Mouse (Mus musculus): ENCODE data around the gene Sox5.
A peak's percentile ranks its signal among the peaks of the same experiment; 100 is the strongest.

Gene Sox5

DNA sequence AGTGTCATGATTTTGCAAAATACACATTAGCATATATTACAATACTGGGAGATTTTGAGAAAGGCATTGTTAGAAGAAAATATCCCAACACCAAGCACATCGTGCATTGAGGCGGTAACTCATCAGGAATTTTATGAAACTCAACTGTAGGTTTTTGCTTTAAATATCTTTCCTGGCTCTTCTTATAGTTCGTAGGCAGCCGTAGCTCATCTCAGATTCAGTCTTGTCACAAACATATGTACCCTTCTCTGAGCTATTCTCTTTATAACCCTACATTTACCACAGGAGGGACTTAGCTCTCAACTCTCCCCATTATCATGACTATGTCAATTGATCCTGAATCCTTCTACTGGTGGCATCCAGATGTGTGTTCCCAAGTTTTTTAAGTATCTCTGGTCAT lies 705.4 kb downstream of the Sox5 start:
- no peak for DNase-seq

DNA sequence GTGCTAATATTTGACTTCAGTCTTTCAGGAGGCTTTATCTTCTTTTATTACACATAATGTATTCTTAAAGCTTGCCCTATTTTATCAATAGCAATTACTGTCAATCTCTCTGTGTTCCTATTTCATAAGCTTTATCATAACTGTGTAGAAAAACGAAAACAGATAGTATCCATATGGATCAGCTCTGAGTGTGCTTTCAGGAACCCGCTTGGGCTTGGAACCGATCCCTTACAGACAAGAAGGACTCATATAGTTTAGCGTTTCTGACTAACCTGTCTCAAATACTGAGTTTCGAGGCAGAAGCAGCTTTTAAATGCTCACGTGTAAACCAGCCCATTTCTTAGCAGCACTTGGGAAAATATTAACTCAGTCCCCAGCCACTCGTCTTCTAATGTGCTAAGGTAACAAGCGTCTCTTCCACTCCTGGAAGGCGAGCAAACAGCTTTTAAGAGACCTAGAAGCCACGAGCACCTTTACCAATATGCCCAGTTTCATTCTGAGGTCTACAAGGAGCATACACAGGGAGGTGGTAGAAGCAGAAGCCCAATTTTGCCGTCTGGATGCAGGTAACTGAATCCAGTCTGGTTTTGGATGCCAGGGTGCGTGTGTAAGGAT lies 706.3 kb downstream of the Sox5 start:
- DNase-seq = no peak

DNA sequence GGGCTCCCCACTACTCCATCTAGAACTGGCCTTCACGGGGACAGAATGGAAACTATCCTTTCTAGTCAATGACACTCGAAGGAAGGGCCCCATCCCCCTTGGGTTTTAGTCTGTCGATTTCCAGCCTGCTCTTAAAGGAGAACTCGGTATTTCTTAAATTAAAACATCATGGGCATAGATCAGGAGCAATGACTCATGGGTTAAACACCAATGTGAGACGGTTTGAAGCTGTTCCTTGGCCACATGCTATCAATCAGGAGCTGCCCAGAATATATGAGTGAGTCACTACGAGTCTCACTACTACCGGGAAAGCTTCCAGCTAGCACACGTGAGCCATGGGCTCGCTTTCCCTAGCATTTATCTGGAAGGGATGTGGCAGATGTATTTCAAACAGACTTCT lies 707.0 kb downstream of the Sox5 start:
- peak; percentile 32 for DNase-seq

DNA sequence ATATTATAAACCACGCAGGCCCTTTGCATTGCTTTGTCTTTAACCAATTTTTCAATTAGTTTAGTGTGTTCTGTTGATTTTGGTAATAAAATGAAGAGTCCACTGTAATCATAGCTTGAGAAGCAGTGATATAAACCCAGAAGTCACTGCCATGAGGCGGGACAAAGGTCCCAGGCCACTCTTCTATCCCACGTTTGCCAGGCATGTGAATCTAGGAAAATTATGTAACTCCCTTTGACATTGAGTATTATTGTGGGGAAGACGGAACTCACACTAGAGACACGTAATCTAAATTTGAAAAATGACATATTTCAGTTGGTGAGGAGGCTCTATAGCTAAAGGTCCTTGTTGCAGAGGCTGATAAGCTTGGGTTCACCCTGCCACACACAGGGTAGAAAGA lies 711.3 kb downstream of the Sox5 start:
- DNase-seq = no peak

DNA sequence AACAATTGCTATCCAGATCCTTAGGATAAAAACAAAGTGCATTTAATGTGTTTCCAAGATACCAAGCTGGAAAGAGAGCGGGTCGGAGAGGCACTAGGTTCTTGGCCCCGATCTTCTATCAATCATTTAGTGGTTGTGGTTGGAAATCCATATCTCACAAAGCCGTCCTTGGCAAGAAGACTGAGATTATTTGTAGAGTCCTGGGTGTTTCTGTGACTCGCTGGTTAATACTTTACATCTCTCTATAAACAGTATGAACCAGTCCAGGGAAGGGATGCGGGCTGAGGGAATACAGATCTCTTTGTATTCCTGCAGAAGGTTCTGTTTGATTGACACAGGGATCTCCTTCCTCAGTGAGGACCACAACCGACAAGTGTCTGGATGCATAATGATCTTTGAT lies 714.3 kb downstream of the Sox5 start:
- no peak for DNase-seq

DNA sequence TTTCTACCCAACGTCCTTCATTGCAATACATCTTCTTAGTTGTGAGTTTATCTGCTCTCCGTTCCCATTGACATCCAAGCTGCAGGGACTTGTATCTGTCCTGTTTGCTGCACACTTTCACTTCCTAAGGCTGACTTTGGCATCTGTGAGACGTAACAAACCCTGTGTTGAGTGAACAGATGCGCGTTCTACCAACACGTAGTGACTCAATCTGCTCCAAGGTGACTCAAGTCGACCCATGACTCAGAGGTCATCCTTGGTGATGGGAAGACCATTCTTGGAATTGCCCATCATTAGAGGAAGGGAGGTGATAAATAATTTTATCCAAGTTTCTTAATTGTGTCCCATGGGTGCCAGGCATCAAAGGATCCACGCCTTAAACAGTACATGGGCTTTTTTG lies 719.3 kb downstream of the Sox5 start:
- no peak for DNase-seq

DNA sequence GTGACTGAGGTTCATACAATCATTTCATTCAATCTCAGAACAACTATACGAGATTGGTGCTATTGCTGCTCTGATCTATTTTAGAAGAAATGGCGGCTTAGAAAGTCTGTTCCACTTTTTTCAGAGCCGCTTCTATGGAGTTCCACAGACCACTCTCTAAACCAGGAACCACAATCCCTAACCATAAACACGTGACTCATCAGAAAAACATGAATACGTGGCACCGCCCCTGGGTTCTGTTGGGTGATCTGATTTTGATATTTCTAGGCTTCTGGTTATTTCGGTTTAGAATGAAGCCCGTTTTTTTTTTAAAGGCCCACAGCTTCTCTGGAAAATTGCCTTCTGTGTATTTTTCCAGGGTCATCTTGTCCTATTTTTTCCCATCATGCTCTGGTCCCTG lies 720.0 kb downstream of the Sox5 start:
- DNase-seq = no peak

DNA sequence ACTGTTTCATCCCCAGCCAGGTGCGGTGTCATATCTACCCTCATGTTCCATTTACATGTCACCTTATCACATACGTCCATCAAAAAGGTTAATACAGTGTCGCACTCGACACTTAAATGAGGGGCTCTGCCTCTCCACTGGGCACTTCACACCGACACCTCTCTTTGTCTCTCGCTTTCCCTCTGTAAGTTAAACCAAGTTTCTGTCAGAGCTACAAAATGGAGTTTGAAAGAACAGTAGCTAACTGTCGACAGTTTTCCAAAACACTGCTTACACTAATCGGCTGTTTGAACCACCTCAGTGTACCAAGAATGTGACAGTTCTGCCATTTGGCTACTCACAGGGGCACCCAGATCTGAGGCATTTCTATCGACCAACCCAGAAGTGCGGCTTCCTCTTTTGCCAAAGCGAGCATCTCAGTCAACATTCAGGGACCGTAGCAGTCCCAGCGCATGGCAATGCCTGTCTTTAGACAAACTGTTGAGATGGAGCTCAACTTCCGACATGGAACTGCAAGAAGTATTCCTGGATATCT lies 724.6 kb downstream of the Sox5 start:
- DNase-seq = peak; percentile 12

DNA sequence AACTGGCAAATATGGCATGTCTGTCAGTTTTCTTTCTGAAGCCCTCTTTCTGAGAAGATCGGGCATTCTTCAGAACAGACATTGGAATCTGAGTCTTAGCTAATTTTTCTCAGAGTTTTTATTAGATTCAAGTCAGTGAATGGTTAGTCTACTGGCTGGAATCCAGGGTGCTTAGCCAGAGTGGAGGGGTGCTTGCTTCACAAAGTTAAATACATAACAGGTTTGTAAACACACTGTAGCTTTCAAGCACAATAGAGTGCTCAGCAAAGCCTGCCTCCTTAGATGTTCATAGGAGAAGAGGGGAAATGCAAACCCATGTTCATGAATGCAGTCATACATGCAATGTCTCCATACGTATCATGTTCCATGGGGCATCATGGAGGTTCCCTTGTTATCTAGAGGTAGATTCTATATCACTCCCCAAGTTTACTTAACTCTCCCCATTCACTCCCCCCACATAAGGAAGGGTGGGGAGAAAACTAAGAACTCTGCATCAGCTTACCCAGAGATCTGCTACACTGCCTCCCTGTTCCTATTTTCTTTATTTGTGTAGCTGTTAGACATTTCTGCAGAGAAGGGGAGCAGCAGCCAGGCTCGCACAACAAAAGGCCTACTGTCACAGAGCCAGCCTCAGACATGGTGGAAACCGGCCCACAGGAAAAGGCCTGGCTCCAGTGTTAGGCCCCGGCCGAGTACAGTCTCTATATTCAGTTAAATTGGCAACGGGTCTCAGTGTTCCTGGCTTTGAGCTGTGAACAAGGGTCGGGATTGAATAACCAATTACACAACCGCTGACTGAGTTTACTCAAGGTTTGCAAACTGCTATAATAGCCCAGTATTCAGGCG lies 725.3 kb downstream of the Sox5 start:
- peak; percentile 79 for DNase-seq

DNA sequence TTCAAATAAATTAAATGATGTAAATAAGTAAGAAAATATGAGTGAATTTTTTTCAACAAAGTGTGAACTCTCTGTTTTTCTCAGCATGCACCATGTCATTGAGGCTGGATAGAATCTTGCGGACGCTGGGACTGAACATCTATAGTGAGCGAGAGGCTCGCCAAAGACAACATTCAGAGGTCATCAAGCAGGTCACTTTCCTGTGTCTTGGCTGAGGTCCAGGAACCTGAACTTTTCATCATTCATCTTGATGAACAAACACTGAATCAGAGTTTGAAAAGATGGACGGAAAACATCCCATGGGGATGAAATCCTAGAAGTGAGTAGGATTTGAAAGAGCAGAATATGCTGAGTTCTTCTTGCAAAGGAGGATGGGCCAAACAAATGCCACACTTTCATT lies 729.3 kb downstream of the Sox5 start:
- DNase-seq = no peak

DNA sequence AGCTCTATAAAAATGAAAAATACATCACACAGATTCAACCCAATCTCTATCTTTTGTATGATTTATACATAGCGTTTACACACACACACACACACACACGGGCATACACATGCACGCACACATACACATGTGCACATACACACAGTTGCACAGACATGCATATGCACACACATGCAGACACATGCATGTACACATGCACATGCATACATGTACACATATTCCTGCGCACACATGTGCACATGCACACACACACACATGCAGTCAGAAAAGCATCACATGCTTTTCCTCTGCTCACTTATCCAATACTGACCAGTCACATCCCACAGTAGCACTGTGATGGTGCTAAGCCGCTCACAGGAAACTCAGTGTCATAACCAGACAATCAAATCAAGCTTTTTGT lies 730.5 kb downstream of the Sox5 start:
- DNase-seq = no peak

DNA sequence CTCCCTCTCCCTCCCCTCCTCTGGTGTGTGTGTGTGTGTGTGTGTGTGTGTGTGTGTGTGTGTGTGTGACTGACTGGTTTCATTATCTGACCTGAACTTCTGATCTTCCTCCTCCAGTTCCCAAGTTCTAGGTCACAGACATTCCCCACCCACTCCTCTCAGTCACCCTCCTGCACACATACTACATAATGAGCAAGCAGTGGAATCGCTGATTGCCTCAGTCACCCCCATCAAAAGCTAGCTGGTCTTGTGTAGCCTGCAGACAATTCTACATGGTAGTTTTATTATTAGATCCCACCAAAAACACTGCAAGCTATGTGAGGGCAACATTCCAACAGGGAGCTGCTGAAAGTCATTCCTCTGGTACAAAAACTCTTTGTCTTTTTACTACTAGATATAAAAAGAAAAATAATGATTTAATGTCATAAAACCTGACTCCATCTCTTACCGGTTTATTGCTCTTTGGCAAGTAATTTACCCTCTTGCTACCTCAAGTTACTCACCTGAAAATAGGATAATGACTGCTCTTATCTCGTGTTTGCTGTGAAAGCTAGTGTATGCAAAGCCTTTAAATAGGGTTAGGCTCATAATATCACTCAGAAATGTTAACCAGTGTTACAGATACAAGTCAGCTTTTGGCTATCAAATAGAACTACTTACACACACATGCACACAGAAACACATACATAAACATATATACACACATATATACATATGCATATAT lies 733.4 kb downstream of the Sox5 start:
- DNase-seq = no peak

DNA sequence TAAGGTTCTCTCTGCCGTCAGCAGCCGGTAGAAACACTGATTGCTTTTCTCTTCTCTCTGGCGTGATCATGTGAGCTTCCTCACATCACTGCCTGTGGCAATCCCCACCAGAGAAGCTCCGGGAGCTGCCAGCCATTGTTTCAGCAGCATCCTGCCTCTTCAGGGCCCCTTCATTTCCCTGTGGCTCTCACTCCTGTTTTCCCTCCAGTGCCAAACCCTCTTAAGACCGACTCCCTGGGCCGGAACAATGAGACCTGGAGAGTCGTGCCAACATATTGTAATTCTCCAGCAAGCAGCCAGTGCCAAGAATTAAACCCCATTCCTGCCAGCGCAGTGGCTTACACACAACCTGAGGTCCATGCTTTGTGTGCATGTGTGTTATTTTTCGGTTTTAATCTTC lies 736.3 kb downstream of the Sox5 start:
- DNase-seq = peak; percentile 53

DNA sequence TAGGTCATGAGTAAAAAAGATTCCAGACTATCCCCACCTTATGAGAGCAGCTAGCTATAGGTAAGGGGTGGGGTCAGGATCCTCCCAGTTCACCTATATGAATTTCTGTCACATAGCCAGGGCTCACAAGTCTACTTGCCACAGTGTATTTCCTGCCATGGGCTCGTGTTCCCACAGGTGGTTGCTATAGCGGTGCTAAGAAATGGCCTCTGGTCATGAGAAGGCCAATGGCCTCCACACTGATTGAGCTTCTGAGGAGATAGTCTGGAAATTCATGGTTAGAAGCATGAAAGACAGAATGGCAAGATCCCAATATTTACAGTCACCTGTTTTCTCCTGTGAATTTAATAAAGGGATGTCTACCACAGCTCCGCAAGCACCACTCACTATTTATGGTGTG lies 737.4 kb downstream of the Sox5 start:
- DNase-seq = no peak

DNA sequence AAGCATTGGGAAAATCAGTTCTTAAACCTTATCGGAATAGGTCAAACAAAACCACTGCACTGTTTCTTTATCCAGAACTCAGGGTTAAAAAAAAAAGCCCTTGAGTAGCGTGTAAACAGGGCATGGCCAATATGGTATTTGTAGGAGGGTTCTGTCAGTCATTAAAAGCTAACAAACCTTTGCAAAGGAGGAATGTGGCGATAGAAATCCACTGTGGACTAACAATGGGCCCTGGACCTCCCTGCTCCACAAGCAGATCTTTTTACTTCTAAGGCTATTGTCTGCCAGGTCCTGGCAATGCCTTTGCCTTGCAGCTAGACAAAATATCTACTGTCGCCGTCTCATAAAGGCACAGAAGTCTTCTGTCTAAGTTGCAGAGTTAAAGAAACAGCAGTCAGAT lies 738.8 kb downstream of the Sox5 start:
- no peak for DNase-seq

DNA sequence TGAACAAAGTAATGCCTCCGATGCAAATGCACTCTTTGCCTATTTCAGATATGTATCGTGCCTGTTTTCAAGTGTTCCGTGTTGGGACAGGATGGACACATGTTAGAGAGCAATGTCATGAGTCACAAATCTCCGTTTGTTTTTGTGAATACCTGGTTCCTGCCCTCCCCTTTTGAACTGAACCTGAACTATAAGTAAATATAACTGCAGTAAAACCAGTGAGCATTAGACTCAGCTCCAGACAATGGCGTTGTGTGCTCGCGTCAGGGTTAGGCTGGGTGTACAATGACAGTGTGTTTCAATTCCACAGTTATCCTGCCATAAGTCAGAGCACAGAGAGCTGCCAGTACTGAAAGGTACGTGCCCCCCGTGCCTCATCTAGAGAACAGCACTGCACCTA lies 739.8 kb downstream of the Sox5 start:
- no peak for DNase-seq

DNA sequence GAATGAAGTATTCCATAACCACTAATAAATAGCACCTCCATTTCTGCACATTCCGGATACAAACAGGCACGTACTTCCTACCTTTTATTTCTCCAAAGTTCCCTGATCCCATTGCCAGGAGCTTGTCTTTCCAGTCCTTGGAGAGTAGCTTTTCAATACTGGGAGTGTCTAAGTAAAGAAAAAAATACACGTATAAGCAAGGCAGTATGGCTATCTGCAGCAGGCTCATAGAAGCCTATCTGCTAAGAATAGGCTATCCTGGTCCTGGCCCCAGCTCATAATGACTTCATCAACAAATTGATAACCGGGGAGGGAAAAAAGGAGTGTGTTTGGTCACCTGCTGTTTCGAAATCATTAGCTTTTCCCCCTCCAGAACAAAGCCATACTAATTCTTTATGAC lies 740.6 kb downstream of the Sox5 start:
- no peak for DNase-seq

DNA sequence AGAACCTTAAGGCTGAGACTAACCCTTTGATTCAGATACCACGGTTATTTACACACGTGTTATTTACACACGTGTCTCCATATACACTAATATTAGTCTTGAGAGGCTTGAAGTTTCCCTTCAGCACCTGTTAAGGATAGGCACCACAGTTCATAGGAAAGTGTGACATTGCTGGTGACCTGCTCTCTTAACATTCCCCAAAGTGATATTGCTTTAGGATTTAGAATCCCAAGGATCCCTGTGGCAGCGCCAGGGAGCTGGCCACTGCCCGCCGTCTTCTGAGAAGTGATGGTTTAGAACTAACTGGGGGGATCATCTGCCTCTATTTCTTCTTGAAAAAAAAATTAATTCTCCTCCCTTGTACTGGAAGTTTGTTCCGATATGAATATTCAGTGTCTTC lies 741.4 kb downstream of the Sox5 start:
- no peak for DNase-seq

DNA sequence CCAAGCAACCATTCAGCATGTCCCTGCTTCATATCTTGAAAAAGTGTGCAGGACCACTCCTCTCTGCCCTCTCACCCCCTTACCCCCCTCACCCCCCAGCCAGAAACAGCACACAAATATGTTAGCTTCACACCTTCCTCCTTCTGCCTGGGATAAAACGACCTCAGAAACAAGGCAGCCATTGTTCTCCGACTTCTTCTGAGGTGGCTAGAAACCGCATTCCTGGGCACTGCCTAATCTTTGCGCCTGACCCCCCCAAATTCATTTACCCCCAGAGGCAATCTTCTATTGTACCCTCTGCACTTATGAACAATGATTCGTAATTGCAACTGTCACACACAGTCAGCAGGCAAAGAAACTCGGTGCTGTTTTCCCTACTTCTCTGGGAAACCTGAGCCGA lies 742.6 kb downstream of the Sox5 start:
- no peak for DNase-seq

DNA sequence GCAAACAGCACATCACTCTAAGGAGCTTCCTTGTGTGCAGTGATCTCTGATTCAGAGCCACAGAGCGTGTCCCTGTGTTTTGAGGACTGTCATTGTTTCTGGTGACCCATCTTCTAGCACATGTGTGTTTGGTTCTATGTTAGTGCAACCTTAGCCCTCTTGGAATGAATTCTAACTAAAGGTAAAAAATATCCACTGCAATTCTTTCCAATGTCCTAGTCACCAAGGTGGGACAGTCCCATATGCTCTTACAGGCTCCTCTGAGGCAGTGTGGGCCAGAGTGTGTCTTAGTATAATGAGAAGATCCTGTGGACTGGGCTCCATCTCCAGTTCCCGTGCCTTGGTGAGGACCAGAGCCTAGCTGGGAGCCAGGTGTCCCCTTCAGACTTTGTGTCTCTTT lies 748.6 kb downstream of the Sox5 start:
- no peak for DNase-seq

DNA sequence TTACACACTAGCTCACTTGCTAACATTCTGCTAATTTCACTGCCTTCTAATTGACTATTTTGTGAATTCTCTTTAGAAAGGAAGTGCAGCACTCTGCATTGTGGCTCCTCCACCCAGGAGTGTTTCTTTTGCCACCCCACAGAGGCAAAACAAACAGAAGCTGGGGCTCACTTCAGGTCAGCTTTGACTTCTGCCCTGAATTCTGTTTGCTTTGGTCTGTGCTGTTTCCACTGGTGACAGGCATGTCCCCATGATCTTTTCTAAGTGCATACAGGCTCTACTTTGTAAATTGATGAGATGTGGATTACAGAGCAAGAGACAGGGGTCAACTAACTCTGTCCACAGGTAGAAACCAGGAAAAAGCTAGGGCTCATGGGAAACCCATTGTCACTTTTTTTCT lies 764.8 kb downstream of the Sox5 start:
- DNase-seq = no peak

DNA sequence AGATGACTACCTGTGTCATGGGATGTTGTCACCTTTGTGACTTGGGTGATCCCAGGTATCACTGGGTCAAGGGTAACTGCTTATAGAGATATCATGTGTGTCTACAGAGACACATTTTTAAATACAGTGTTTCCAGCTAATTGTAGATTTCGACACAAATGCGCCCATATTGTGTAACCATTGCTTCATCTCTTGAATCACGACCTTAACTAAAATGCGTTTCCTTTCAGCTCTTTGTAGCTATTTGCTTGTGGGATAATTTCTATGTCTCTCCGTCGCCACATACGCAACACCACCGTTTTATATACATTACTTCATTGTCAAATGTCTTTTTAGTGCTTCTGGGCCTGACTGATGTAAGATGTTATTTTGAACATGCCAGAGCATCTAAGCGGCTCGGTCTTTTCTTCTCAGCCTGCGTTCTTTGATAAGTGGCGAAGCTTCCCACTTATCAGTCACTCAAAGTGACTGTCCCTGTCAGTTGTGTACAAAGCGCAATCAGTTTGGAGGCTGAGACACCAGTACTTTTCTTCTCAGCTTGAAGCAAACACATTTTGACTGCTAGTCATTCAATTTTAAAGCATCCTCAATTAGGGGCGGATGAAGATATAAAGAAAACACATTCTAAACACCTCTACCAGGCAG lies 769.8 kb downstream of the Sox5 start:
- no peak for DNase-seq

DNA sequence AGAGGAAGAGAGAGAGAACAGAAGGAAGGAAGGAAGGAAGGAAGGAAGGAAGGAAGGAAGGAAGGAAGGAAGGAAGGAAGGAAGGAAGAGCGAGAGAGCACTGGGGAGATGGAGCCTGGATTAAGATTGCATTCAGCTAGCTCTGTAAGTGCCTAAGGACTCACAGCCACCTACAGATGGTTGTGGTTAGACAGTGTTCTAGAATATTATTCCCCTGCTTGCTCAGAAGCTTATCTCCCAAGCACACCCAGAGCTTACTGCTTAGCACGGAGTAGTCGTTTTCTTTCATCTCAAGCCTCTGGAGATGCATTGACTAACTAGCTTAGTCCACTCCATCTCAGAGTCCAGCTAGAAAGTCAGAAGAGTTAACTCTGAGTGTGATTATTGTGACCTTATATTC lies 770.8 kb downstream of the Sox5 start:
- no peak for DNase-seq

Data from lung, postnatal 10 days (tissue).